Mouse (Mus musculus): Measurements from ENCODE around the gene Osbpl2.

DNA sequence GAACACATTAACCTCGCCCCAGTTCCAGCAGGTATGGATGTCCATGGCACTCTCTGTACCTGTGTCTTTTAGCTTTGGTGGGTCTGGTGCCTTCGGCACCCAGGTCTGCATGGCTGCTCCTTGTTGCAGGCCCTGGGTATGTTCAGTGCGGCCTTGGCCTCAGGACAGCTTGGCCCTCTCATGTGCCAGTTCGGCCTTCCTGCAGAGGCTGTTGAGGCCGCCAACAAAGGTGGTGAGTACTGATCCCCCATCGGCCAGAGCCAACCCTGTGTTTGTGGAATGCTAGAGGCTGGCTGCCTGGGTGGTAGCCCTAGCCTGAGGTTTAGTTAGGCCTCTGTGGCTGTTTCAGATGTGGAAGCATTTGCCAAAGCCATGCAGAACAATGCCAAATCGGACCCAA, 56.6 kb downstream of the Osbpl2 start:
- TF ChIP-seq CTCF (IDR thresholded peaks at IDR 0.05; ENCODE audit: low read depth), result no peak
- no peak for TF ChIP-seq EP300 (optimal IDR thresholded peaks at IDR 0.05)

Data from stomach, postnatal 0 days (tissue).